Mouse (Mus musculus) kidney, adult 8-10 months (tissue): ENCODE data around the gene Ccdc32.
A peak's percentile ranks its signal among the peaks of the same experiment; 100 is the strongest.

Experiments used
- DNase-seq, 2 experiments: peaks; one replicate each; pipeline ENCODE4 v3.0.0; 2022

Gene Ccdc32

GRCm38 (mm10) chr2:119014989-119015388 lies 14.2 kb downstream of the Ccdc32 start:
- no peak for DNase-seq

DNA sequence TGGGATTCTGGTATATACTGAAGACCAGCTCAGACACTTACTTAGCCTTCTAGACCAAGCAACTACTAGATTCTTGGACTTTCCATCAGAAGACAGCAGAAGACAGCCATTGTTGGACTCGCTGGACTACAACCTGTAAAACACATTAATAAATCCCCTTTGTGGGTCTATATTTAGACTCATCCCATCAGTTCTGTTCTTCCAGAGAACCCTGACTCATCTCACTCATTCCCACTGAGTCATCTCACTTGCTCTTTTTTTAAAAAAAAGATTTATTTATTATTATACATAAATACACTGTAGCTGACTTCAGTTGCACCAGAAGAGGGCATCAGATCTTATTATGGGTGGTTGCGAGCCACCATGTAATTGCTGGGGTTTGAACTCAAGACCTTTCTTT lies 19.8 kb downstream of the Ccdc32 start:
- no peak for DNase-seq

GRCm38 (mm10) chr2:119006886-119007285 lies 22.3 kb downstream of the Ccdc32 start:
- no peak for DNase-seq

- no peak for DNase-seq
Observed at GRCm38 (mm10) chr2:118999025-118999639, 30.1 kb downstream of the Ccdc32 start.

- DNase-seq: no peak
Observed at GRCm38 (mm10) chr2:118998115-118998866, 30.9 kb downstream of the Ccdc32 start.

DNA sequence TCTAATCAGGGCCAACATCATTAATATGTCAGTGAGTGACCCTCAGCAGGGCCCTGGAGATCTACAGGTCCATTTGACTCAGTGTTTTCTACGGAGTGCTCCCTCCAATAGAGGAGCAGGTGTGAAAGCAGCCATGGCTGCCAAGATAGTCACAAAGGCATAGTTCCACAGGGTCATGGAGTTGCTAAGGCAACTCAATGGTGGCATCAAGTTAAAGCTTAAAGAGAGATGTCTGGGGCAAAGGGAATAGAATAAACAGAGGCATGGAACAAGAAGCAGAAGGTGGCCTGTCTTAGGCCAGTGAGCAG lies 32.4 kb downstream of the Ccdc32 start:
- DNase-seq: no peak

DNA sequence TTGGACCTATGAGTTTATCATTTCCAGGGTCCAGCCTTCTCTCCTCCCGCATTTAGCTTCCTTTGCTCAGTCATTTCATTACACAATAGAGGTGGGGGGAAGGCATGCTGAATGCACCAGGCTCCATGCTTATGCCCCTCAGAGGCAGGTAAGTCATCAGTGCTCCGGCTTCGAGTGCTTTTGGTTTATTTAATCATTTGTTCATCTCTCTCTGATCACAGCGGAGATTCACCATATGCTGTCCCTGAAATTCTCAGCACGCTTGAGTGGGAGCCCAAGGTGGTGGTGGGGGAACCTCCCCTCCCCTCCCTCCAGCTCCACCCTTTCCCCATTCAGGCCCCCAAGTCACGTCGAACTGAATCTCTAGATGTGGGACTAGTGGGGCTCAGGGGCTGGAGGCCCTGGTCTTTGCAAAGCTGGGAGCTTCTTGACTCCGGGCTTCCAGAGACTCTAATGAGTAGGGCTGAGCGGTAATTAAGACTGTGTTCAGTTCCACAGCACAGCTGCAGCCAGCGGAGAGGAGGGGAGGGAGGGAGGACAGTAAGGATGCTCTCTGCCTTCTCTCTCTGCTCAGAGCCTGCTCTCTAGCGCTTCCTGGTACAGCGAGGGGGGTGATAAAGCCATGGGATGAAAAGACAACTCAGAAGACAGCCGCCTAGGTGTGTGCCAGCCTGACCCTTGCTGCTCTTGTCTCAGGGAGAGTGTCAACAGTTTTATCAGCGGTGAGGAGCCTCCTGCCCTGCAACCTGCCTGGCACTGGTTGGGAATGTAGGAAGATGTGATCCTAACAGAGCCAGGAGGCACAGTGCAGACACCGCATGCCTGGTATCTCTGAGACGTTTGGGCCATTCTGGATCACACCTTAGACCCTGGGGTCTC lies 33.0 kb downstream of the Ccdc32 start:
- DNase-seq: no peak

- DNase-seq: no peak
Observed at GRCm38 (mm10) chr2:118995490-118995889, 33.7 kb downstream of the Ccdc32 start.

DNA sequence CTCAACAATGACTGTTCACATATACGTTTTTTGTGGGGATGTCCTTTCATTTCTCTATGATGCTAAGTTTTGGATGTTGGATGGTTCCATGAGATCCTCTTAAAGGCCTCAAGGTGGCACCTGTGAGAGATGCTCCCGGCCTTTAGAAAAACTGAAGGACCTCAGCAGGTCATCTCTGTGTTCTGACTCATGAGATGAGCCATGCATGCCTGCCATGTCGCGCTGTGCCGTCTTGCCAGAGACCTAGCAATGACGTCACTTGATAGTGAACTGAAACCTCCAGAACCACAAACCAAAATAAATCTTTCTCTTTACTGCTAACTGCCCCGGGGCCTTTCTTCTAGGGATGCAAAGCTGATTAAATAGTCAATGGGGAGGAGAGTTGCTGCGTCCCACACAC lies 45.4 kb downstream of the Ccdc32 start:
- DNase-seq: no peak

GRCm38 (mm10) chr2:118980841-118981240 lies 48.4 kb downstream of the Ccdc32 start:
- no peak for DNase-seq

DNA sequence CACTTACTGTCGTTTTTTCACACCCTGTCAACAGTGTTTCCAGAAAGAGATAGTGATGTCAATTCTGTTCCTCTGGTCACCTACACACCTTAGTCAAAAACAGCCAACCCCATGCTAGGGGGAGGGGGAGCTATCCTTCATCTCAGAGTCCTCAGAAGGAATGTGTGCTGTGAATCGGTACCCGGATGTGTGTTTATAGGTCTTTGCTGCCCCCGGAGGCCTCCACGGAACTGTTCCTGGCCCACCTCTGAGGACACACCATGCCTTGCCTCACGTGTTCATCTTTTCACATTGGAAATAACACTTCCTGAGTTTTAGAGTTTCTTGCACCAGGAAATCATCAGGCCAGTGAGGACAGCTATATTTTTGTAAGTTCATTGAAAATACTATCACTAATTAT lies 51.1 kb downstream of the Ccdc32 start:
- no peak for DNase-seq

GRCm38 (mm10) chr2:118976941-118977340 lies 52.3 kb downstream of the Ccdc32 start:
- no peak for DNase-seq

GRCm38 (mm10) chr2:118976282-118976929 lies 52.8 kb downstream of the Ccdc32 start:
- peak; percentile 82 to 89 for DNase-seq

- peak in 1 of 2 experiments; percentile 26 for DNase-seq
Observed at GRCm38 (mm10) chr2:118975855-118976254, 53.3 kb downstream of the Ccdc32 start.

DNA sequence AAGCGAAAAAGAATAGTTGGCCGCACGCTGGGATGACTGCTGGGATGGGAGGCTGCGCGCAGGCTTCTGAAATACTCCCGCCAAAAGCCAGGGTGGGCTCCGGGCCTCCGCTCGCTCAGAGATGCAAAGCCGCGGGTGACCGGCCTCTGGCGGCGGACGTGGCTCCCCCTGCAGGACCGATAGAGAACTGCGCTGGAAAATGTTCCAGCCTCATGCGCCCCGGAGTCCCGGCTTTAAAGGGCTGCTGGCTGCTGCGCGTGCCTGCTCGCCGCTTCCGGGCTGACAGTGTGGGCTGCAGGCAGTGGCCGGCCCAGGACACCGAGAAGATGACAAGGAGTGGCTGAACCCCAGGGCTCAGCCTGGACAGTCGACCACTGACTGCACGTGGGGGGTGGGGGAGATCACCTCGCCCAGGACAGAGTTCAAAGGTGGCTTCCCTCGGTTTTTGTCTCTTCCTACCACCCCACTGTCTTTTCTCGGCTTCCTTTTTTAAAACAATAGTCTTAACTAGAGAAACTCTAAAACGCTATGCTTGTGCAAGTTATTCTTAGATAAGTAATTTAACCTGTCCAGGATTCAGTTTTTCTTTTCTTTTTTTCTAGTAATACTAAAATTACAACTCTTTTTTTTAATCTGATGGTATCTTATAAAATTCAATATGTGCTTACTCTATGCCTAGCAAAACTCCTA lies 56.4 kb downstream of the Ccdc32 start:
- peak; percentile 76 to 89 for DNase-seq

GRCm38 (mm10) chr2:118972048-118972447 lies 57.1 kb downstream of the Ccdc32 start:
- no peak for DNase-seq

DNA sequence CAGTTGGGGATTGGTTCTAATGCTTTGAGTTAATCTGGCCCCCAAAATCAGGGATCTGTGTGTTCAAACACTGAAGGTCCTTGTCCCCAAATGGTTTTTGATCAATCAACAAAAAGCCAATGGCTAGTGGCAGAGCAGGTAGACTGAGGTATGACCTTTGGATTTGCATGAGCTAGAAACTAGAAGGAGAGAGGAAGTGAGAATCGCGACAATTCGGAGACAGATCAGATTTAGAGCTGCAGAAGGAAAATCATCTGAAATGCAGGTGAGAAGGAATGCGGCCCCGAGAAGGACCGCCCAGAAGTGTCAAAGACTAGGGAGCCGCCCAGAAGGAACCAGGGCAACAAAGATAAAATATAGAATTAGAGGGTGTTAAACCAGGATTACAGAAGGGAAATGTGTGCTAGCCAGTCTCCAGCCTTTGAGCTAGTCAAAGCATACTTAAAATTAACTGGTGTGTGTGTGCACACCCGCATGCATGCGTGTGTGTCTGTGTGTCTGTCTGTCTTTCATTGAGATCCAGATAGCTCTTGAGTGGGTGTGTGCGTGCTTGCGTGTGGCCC lies 59.5 kb downstream of the Ccdc32 start:
- no peak for DNase-seq
